Mouse (Mus musculus) hindbrain, embryonic 16.5 days (tissue): Measurements from ENCODE around the gene Ube2b. TPM values are rescaled to one million over a fixed set of nuclear protein-coding genes. Genes with fewer than 3 reads are reported as not detected.

ENCODE experiments used
- ATAC-seq: fragments of 200-750 bp; cut with Nextera tagmentation; 2 replicates; pipeline ENCODE4 v1.8.0; 2017; ENCODE audit warnings: moderate TSS enrichment, moderate library complexity
- H3K27ac ChIP-seq: fragments of 300-500 bp; sonication (generic); 2 replicates; pipeline ENCODE4 v1.5.1; 2014; ENCODE audit warnings: low read depth, mild to moderate bottlenecking, control low read depth, low read length, moderate library complexity
- H3K27me3 ChIP-seq: fragments of 300-500 bp; sonication (generic); replicated peaks from 2 replicates; pipeline ENCODE4 v1.6.1; 2014; ENCODE audit warnings: low read length; ENCODE audit not compliant: control insufficient read depth, insufficient read depth
- H3K36me3 ChIP-seq: fragments of 300-500 bp; sonication (generic); 2 replicates; pipeline ENCODE4 v1.6.1; 2014; ENCODE audit warnings: mild to moderate bottlenecking, low read length, moderate library complexity, mixed read lengths; ENCODE audit not compliant: control insufficient read depth, insufficient read depth
- H3K4me1 ChIP-seq: fragments of 300-500 bp; sonication (generic); 2 replicates; pipeline ENCODE4 v1.6.1; 2014; ENCODE audit warnings: low read depth, low read length; ENCODE audit not compliant: control insufficient read depth, insufficient read depth
- H3K4me2 ChIP-seq: fragments of 300-500 bp; sonication (generic); 2 replicates; pipeline ENCODE4 v1.6.1; 2014; ENCODE audit warnings: mild to moderate bottlenecking, low read length, control low read depth, moderate library complexity
- H3K4me3 ChIP-seq: fragments of 300-500 bp; sonication (generic); 2 replicates; pipeline ENCODE4 v1.5.1; 2014; ENCODE audit warnings: mild to moderate bottlenecking, low read length, control low read depth, moderate library complexity
- H3K9ac ChIP-seq: fragments of 300-500 bp; sonication (generic); 2 replicates; pipeline ENCODE4 v1.6.1; 2014; ENCODE audit warnings: low read depth, mild to moderate bottlenecking, control low read depth, low read length, moderate library complexity
- H3K9me3 ChIP-seq: fragments of 300-500 bp; sonication (generic); 2 replicates; pipeline ENCODE4 v1.6.1; 2014; ENCODE audit warnings: mild to moderate bottlenecking, low read length, moderate library complexity; ENCODE audit not compliant: control insufficient read depth
- WGBS: fragments of 180-500 bp; shearing (Covaris S2); extraction: QIAGEN DNeasy Blood & Tissue Kit; methylation state at CpG from one replicate; pipeline ENCODE4 v1.1.7; 2014; 5-methylcytosine and 5-hydroxymethylcytosine counted together
- polyA plus RNA-seq: library from polyadenylated mRNA; unstranded; fragments of >200 nt; fragmentation: Nextera tagmentation; extraction: Ambion mirVana; gene quantifications from 2 replicates; pipeline ENCODE4 v1.2.1, GENCODE M21; 2015

The Ube2b gene
- 219 and 224 TPM in 2 replicates for polyA plus RNA-seq

DNA sequence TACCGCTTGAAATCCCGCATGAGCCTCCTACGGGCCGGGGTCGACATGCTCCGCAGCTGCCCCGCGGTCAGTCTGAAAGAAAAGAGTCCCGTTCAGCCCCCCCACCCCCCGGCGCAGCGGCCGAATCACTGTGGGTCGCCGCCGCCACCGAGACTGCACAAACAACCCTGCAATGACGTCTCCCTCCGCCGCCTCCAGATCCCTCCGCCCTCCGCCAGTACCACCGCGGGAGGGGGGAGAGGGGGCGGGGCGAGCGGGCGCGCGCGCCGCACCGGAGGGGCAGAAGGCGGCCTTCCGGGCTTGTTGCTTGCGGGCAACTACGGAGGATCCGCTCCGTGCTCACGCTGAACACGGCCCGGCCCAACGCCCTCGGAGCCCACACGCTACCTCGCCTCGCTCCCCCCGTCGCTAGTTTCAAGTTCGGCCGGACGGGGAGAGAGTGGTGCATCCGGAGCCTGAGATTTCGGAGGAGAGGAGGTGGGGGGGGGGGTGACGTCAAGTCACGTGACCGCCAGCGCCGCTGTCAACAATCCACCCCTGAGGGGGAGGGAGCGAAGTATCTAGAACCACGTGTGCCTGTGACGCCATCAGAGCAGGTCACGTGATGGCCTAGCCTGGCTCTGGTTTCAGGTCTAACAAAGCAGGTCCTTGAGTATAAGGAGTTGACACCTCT is at the start of gene Ube2b:
Gene Ube2b, minus strand, starts transcription at position 473 of the 673 bp plus-strand sequence.
- ATAC-seq, result peak; percentile 81
- Histone ChIP-seq H3K27me3 (no peaks in the 10 kb centered on the region), H3K4me2 (peak within 1 kb of the TSS; percentile 94), H3K36me3 (peaks cover 4% of the 10 kb centered on the region; the same call in 1 of the 2 replicates), H3K9ac (peak within 1 kb of the TSS; percentile 95), H3K4me3 (peak within 1 kb of the TSS; percentile 99), H3K27ac (peak within 1 kb of the TSS; percentile 97), H3K9me3 (no peaks in the 10 kb centered on the region), H3K4me1 (peaks cover 31% of the 10 kb centered on the region)
- 1% methylated on average over 55 of the region's 63 CpGs for WGBS

DNA sequence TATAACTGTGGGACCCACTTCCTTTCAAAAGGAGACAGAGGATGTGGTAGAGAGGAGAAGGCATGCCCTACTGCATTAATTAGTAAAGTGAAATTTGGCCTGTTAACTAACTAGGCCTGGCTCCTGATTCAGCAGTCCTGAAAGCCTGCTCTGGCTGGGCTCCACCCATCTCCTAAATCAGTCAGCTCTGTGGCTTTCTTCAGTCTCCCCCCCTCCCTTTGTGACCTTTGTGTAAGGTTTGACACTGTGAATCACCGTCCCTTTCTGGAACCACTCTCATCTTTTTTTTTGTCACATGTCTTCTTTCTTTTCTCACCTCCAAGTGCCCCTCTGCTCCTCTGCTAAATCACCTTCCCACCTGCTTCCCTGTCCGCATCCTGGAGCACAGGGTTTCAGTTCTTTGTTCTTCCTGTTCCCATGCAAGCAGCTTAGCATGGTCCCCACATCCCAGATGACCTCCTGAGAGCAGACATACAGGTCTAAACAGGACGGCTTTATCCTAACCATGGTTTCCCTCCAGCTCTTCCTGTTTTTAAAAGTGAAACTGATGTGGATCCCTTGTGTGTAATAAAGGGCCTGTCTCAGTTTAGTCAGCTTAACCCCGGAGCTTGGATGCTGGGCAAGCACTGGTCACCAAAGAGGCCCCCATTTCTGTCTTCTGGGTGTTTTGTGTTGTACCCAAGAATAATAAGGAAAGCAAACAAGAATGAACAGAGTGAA is 46.0 kb upstream of the Ube2b start:
- no peak overlapping the region for H3K9ac ChIP-seq
- H3K9me3 ChIP-seq, result no peaks in the 10 kb centered on the region
- no peaks in the 10 kb centered on the region for H3K27me3 ChIP-seq
- no peak overlapping the region for H3K27ac ChIP-seq
- ATAC-seq, result no peak
- H3K4me2 ChIP-seq, result no peak overlapping the region
- no peak overlapping the region for H3K4me3 ChIP-seq
- no peaks in the 10 kb centered on the region for H3K4me1 ChIP-seq
- 55% methylated on average over 4 of the region's 4 CpGs for WGBS
- H3K36me3 ChIP-seq, result no peaks in the 10 kb centered on the region

DNA sequence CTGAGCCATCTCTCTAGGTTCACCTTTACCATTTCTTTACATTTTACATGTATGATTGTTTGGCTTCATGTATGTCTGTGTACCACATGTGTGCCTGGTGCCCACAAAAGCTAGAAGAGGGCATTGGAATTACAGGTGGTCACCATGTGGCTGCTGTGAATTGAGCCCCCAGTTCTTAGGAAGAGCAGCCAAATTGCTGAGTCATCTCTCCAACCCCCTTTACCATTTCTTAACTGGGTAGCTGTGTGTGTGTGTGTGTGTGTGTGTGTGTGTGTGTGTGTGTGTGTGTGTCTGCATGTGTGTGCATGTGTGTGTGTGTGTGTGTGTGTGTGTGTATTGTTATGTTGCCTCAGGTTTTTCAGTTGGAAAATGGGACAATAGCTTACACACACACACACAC is 43.6 kb upstream of the Ube2b start:
- Histone ChIP-seq H3K4me2 (no peak overlapping the region), H3K4me3 (no peak overlapping the region), H3K27me3 (no peaks in the 10 kb centered on the region), H3K9me3 (no peaks in the 10 kb centered on the region), H3K4me1 (no peaks in the 10 kb centered on the region), H3K27ac (no peak overlapping the region), H3K9ac (no peak overlapping the region), H3K36me3 (no peaks in the 10 kb centered on the region)
- ATAC-seq, result no peak

GRCm38 (mm10) chr11:52043224-52043623 is 42.7 kb upstream of the Ube2b start:
- no peak overlapping the region for H3K27ac ChIP-seq
- WGBS, result 83% methylated on average over 3 of the region's 3 CpGs
- H3K4me2 ChIP-seq, result no peak overlapping the region
- H3K4me1 ChIP-seq, result no peaks in the 10 kb centered on the region
- no peak overlapping the region for H3K9ac ChIP-seq
- no peaks in the 10 kb centered on the region for H3K9me3 ChIP-seq
- ATAC-seq, result no peak
- H3K27me3 ChIP-seq, result no peaks in the 10 kb centered on the region
- no peaks in the 10 kb centered on the region for H3K36me3 ChIP-seq
- no peak overlapping the region for H3K4me3 ChIP-seq

DNA sequence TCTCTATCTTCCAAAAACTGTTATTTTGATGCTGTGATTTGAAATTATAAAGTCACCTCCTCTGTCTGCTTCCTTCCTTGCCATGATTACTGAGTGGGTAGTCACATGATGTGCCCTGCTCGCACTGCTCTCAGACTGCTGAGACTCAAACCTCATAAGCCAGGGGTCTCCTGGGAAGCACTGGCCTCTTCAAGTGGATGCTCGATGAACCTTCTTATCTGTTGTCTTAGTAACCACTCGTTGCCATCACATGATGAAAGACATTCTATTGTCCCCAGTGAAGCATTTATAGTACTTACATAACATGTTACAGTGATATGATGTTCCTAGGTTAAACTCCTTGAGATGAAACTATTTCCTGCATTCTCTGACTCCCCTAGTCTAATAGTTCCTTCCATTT is 37.1 kb upstream of the Ube2b start:
- 27% methylated on average over 3 of the region's 3 CpGs for WGBS
- Histone ChIP-seq H3K4me1 (no peaks in the 10 kb centered on the region), H3K36me3 (peaks cover 2% of the 10 kb centered on the region; the same call in 1 of the 2 replicates), H3K4me2 (no peak overlapping the region), H3K27ac (no peak overlapping the region), H3K27me3 (no peaks in the 10 kb centered on the region), H3K9ac (no peak overlapping the region), H3K9me3 (no peaks in the 10 kb centered on the region), H3K4me3 (no peak overlapping the region)
- no peak for ATAC-seq

- Histone ChIP-seq H3K27me3 (no peaks in the 10 kb centered on the region), H3K36me3 (peaks cover 2% of the 10 kb centered on the region; the same call in 1 of the 2 replicates), H3K4me2 (no peak overlapping the region), H3K27ac (no peak overlapping the region), H3K9me3 (no peaks in the 10 kb centered on the region), H3K9ac (no peak overlapping the region), H3K4me3 (no peak overlapping the region), H3K4me1 (no peaks in the 10 kb centered on the region)
- ATAC-seq, result no peak
- WGBS, result 86% methylated on average over 3 of the region's 3 CpGs
These were observed 35.3 kb upstream of the Ube2b start for GRCm38 (mm10) chr11:52035905-52036304.

- H3K9ac ChIP-seq, result no peak overlapping the region
- H3K27ac ChIP-seq, result no peak overlapping the region
- no peaks in the 10 kb centered on the region for H3K27me3 ChIP-seq
- no peaks in the 10 kb centered on the region for H3K4me1 ChIP-seq
- no peak overlapping the region for H3K4me3 ChIP-seq
- peaks cover 2% of the 10 kb centered on the region; the same call in 1 of the 2 replicates for H3K36me3 ChIP-seq
- no peak overlapping the region for H3K4me2 ChIP-seq
- ATAC-seq, result no peak
- WGBS, result 81% methylated on average over 1 of the region's 1 CpGs
- H3K9me3 ChIP-seq, result no peaks in the 10 kb centered on the region
These were observed 33.4 kb upstream of the Ube2b start for GRCm38 (mm10) chr11:52033953-52034352.

DNA sequence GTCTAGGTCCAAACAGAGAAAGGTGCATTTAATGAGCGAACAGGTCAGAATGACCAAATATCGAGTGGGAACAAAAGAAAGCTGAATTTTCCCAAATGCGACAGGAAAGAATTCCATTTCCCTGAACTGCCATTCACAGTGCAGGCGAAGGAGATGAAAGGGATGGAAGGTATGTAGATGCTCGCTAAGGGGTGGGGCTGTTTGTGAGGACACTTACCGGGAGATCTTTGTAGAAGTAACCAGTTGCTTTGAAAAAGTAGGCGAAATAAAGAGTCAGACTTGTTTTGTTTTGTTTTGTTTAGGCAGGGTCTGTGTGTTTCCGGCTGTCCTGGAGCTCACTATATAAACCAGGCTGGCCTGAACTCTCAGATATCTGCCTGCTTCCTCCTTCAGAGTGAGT is 31.8 kb upstream of the Ube2b start:
- Histone ChIP-seq H3K27ac (no peak overlapping the region), H3K9ac (no peak overlapping the region), H3K27me3 (no peaks in the 10 kb centered on the region), H3K36me3 (peaks cover 2% of the 10 kb centered on the region; the same call in 1 of the 2 replicates), H3K4me1 (no peaks in the 10 kb centered on the region), H3K9me3 (no peaks in the 10 kb centered on the region), H3K4me3 (no peak overlapping the region), H3K4me2 (no peak overlapping the region)
- 71% methylated on average over 8 of the region's 8 CpGs for WGBS
- no peak for ATAC-seq

- no peaks in the 10 kb centered on the region for H3K4me1 ChIP-seq
- no peak for ATAC-seq
- H3K36me3 ChIP-seq, result peaks cover 2% of the 10 kb centered on the region; the same call in 1 of the 2 replicates
- no peaks in the 10 kb centered on the region for H3K27me3 ChIP-seq
- H3K27ac ChIP-seq, result no peak overlapping the region
- H3K4me3 ChIP-seq, result no peak overlapping the region
- WGBS, result 85% methylated on average over 9 of the region's 9 CpGs
- H3K4me2 ChIP-seq, result no peak overlapping the region
- H3K9me3 ChIP-seq, result no peaks in the 10 kb centered on the region
- H3K9ac ChIP-seq, result no peak overlapping the region
These were observed 17.7 kb upstream of the Ube2b start for GRCm38 (mm10) chr11:52018217-52018616.
